Mouse (Mus musculus): Measurements from ENCODE around the gene Dcpp2. TPM values are rescaled to one million over a fixed set of nuclear protein-coding genes. Genes with fewer than 3 reads are reported as not detected.
A peak's percentile ranks its signal among the peaks of the same experiment; 100 is the strongest.
"Not testable (repeated sequence)": the region's sequence is repeated elsewhere in the genome, so short reads cannot be mapped to it uniquely, and the experiment has no call there.

Gene Dcpp2
- polyA plus RNA-seq (2016; fragmentation: Nextera tagmentation; extraction: Ambion mirVana), result not detected in 2 replicates

DNA sequence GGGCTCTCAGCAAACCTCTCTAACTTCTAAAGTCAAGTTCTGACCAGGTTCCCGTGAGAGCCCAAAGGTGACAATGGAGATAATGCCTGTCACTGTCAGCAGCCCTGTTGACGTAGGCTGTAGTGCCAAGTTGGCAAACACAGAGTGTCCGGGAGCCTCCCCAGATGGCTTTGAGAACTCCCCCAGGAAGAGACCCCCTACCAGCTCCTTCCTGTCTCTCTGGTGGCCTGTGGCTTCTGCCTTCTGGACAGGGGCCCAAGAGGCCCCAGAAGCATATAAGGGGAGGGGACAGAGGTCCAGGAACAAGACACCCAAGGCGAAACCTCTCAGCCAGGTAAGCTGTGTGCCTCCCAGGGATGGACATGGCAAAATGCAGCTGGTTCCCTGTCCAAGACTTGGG lies at the start of gene Dcpp2, which contains the start of gene Dcpp1:
Dcpp2 (plus strand) TSS at position 305 of the 400 bp plus-strand sequence.
Dcpp1 (plus strand) TSS at position 301 of the 400 bp plus-strand sequence.
- not testable (repeated sequence) for H3K27me3 ChIP-seq (ENCODE audit: low read depth, poor library complexity, severe bottlenecking); H3K27ac ChIP-seq; H3K4me3 ChIP-seq; H3K36me3 ChIP-seq; H3K9me3 ChIP-seq (replicated peaks); DNase-seq (ENCODE audit: low spot score); H3K4me1 ChIP-seq
- WGBS, result 88% methylated on average over 4 of the region's 4 CpGs

DNA sequence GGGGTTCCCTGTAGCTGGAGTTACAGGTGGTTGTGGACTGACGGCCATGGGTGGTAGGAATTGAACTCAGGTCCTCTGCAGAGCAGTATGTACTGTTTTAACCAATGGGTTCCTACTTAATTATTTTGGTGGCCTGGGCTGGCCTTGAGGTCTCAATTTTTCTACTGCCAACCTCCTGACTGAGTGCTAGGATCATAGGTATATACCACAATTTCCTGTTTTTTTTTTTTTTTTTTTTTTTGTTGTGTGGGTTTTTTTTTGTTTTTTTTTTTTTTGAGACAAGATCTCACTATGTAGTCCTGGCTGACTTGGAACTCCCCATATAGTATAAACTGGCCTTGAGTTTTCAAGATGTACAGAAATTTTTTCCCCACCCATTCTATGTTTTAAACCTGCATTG lies 49.5 kb upstream of the Dcpp2 start:
- H3K27me3 ChIP-seq (ENCODE audit: low read depth, poor library complexity, severe bottlenecking), result peaks cover 21% of the 10 kb centered on the region; the same call in 1 of the 2 replicates
- H3K9me3 ChIP-seq (replicated peaks), result no peaks in the 10 kb centered on the region
- H3K36me3 ChIP-seq, result peaks cover 14% of the 10 kb centered on the region
- peaks cover 27% of the 10 kb centered on the region for H3K4me1 ChIP-seq
- no peak overlapping the region for H3K27ac ChIP-seq
- no peak overlapping the region for H3K4me3 ChIP-seq
- DNase-seq (ENCODE audit: low spot score), result no peak
- WGBS, result 97% methylated on average over 1 of the region's 1 CpGs

DNA sequence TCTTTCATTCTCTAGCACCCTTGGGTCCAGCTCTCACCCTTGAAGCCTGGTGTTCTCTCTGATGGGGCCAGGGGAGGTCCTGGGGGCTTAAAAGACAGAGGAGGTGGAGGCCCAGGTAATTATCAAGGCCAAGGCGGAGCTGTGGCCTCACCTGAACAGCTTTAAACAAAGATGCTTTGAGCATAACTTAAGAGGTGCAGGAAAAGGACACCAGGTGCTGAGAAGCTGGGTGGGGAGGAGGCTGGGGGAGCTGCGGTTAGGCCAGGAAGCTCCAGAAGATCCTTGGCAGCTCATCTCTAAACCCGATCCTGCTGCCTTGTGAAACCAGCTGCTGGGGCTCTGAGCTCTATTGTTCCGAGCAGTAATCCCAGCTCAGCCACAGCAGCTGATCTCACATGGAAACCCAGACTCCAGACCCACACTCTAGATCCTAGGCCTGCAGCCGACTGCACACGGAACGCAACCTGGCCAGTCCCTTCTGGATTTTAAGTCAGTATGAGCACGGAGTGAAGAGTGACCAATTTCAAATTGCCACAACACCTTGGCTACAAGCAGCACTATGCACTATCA lies 44.6 kb upstream of the Dcpp2 start, which contains the start of gene Prss33:
Prss33 (minus strand) TSS at position 51 of the 570 bp plus-strand sequence.
- 77% methylated on average over 8 of the region's 8 CpGs for WGBS
- Histone ChIP-seq H3K4me3 (no peak within 1 kb of the TSS), H3K4me1 (peaks cover 7% of the 10 kb centered on the region; the same call in 1 of the 2 replicates), H3K9me3 (replicated peaks) (no peaks in the 10 kb centered on the region), H3K36me3 (no peaks in the 10 kb centered on the region), H3K27me3 (ENCODE audit: low read depth, poor library complexity, severe bottlenecking) (peaks cover 21% of the 10 kb centered on the region; the same call in 1 of the 2 replicates), H3K27ac (no peak within 1 kb of the TSS)
- DNase-seq (ENCODE audit: low spot score), result no peak

DNA sequence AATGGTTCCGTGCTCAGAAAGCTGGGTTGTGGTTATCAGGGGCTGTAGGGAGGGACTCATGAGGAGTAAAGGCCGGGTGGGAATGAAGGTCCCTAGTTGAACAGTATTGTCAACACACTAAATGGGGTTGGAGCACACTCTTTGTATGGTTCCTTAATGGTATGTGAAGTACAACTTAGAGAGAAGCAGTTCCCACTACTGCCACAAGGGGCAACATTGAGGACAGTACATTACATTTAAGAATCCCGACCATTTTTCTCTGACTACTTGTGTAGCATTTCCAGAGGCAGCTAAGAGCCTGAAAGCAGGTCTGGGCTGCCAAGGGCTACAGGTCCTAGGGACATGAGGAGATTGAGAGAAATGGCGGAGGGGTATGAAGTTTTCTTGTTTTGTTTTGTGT lies 39.5 kb upstream of the Dcpp2 start:
- no peak overlapping the region for H3K27ac ChIP-seq

DNA sequence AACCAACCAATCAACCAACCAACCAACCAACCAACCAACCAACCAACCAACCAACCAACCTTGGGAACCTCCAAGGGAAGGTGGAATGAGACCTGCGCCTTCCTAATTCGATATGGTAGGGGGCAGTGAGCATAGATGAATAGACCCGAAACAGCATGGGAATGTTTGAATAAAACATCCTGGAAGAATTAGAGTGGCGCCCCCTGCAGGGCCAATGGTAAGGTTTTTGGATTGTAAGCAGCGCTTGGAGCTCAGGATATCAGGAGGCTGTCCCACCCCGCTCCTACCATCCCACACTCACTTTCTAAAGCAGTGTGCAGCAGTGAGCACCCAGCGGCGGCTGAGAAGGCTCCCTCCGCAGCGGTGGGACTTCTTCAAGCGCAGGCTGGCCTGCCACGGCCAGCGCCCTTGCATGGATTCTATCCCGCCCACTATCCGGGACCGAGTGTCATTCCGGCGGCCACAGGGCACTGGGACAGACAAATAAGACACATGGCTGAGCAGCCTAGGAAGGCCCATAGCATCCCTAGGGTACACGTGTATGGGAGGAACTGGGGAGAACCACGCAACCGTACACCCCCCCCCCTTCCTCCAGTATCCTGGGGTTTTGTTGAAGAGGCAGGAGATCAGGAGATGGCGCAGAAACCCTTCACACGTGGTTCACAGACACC lies 37.4 kb upstream of the Dcpp2 start:
- 45% methylated on average over 23 of the region's 23 CpGs for WGBS
- no peaks in the 10 kb centered on the region for H3K9me3 ChIP-seq (replicated peaks)
- peak; percentile 39 for DNase-seq (ENCODE audit: low spot score)
- H3K4me3 ChIP-seq, result peak overlapping the region; percentile 43
- H3K27me3 ChIP-seq (ENCODE audit: low read depth, poor library complexity, severe bottlenecking), result peaks cover 6% of the 10 kb centered on the region; the same call in 1 of the 2 replicates
- H3K27ac ChIP-seq, result peak overlapping the region; percentile 31; the same call in 1 of the 2 replicates
- H3K4me1 ChIP-seq, result peaks cover 12% of the 10 kb centered on the region
- H3K36me3 ChIP-seq, result no peaks in the 10 kb centered on the region

More for the DNA sequence above, 39.5 kb upstream of the Dcpp2 start:
- Histone ChIP-seq H3K4me3 (no peak overlapping the region), H3K9me3 (replicated peaks) (no peaks in the 10 kb centered on the region), H3K4me1 (peaks cover 12% of the 10 kb centered on the region), H3K36me3 (no peaks in the 10 kb centered on the region), H3K27me3 (ENCODE audit: low read depth, poor library complexity, severe bottlenecking) (peaks cover 6% of the 10 kb centered on the region; the same call in 1 of the 2 replicates)
- peak; percentile 64 for DNase-seq (ENCODE audit: low spot score)
- 33% methylated on average over 4 of the region's 4 CpGs for WGBS

GRCm38 (mm10) chr17:23843812-23844273 lies 36.8 kb upstream of the Dcpp2 start, which contains the start of the genes Prss32 and Prss41:
Gene Prss32, plus strand, starts transcription at chr17:23843855.
Gene Prss41, minus strand, starts transcription at chr17:23844172.
- Histone ChIP-seq H3K4me3 (peak within 1 kb of the TSS; percentile 43), H3K36me3 (no peaks in the 10 kb centered on the region), H3K27me3 (ENCODE audit: low read depth, poor library complexity, severe bottlenecking) (peaks cover 6% of the 10 kb centered on the region; the same call in 1 of the 2 replicates), H3K4me1 (peaks cover 12% of the 10 kb centered on the region), H3K9me3 (replicated peaks) (no peaks in the 10 kb centered on the region), H3K27ac (peak within 1 kb of the TSS; percentile 31; the same call in 1 of the 2 replicates)
- WGBS, result 11% methylated on average over 19 of the region's 19 CpGs
- DNase-seq (ENCODE audit: low spot score), result peak; percentile 80

GRCm38 (mm10) chr17:23850028-23850427 lies 30.7 kb upstream of the Dcpp2 start:
- Histone ChIP-seq H3K4me3 (no peak overlapping the region), H3K36me3 (no peaks in the 10 kb centered on the region), H3K9me3 (replicated peaks) (no peaks in the 10 kb centered on the region), H3K27me3 (ENCODE audit: low read depth, poor library complexity, severe bottlenecking) (no peaks in the 10 kb centered on the region), H3K4me1 (no peaks in the 10 kb centered on the region), H3K27ac (no peak overlapping the region)
- WGBS, result 61% methylated on average over 2 of the region's 2 CpGs
- DNase-seq (ENCODE audit: low spot score), result no peak

DNA sequence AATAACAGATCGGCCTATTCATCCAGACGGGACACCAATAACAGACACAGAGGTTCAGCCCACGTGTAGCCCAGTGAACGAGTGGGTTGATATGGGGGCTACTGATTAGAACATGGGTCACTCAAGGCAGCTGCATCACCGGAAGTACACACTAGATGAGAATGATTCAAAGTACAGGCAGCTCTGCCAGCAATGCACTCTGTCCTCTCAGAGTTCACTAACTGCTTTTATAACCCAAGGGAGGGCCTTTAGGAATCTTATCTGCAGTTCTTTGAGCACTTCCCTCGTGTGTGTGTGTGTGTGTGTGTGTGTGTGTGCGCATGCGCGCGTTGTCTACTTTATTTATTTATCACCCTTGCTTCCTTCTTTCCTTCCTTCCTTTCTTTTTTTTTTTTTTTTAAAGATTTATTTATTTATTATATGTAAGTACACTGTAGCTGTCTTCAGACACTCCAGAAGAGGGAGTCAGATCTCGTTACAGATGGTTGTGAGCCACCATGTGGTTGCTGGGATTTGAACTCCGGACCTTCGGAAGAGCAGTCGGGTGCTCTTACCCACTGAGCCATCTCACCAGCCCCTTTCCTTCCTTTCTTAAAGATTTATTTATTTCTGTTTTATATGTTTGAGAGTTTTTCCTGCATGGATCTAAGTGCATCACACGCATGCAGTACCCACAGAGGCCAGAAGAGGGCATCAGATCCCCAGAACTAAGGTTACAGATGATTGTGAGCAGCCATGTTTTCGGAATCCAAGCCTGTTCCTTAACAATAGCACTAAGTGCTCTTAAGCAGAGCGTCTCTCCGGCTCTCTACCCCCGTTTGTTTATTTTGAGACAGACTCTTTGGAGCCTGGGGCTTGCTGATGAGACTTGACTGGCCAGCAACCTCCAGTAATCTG lies 29.6 kb upstream of the Dcpp2 start:
- Histone ChIP-seq H3K4me1 (peaks cover 7% of the 10 kb centered on the region), H3K9me3 (replicated peaks) (no peaks in the 10 kb centered on the region), H3K4me3 (no peak overlapping the region), H3K27ac (0 out of 2 replicates have a peak overlapping the region, but pooled peaks have one; percentile 42), H3K36me3 (no peaks in the 10 kb centered on the region), H3K27me3 (ENCODE audit: low read depth, poor library complexity, severe bottlenecking) (no peaks in the 10 kb centered on the region)
- WGBS, result 66% methylated on average over 19 of the region's 19 CpGs
- peak; percentile 77 for DNase-seq (ENCODE audit: low spot score)

- Histone ChIP-seq H3K9me3 (replicated peaks) (no peaks in the 10 kb centered on the region), H3K36me3 (no peaks in the 10 kb centered on the region), H3K4me3 (no peak overlapping the region), H3K4me1 (peaks cover 8% of the 10 kb centered on the region), H3K27me3 (ENCODE audit: low read depth, poor library complexity, severe bottlenecking) (no peaks in the 10 kb centered on the region), H3K27ac (no peak overlapping the region)
- DNase-seq (ENCODE audit: low spot score), result peak; percentile 54
- 48% methylated on average over 5 of the region's 5 CpGs for WGBS
Observed at GRCm38 (mm10) chr17:23853292-23853691, 27.4 kb upstream of the Dcpp2 start.

- Histone ChIP-seq H3K4me1 (peaks cover 8% of the 10 kb centered on the region), H3K36me3 (no peaks in the 10 kb centered on the region), H3K4me3 (no peak overlapping the region), H3K27me3 (ENCODE audit: low read depth, poor library complexity, severe bottlenecking) (no peaks in the 10 kb centered on the region), H3K27ac (no peak overlapping the region), H3K9me3 (replicated peaks) (no peaks in the 10 kb centered on the region)
- DNase-seq (ENCODE audit: low spot score), result no peak
- 90% methylated on average over 10 of the region's 10 CpGs for WGBS
Observed at GRCm38 (mm10) chr17:23854229-23854765, 26.4 kb upstream of the Dcpp2 start.

GRCm38 (mm10) chr17:23857193-23857592 lies 23.5 kb upstream of the Dcpp2 start:
- Histone ChIP-seq H3K27ac (peak overlapping the region; percentile 7; the same call in 1 of the 2 replicates), H3K36me3 (no peaks in the 10 kb centered on the region), H3K27me3 (ENCODE audit: low read depth, poor library complexity, severe bottlenecking) (no peaks in the 10 kb centered on the region), H3K4me1 (peaks cover 8% of the 10 kb centered on the region), H3K4me3 (no peak overlapping the region), H3K9me3 (replicated peaks) (no peaks in the 10 kb centered on the region)
- 85% methylated on average over 6 of the region's 6 CpGs for WGBS
- DNase-seq (ENCODE audit: low spot score), result no peak

- Histone ChIP-seq H3K4me3 (no peak overlapping the region), H3K4me1 (peaks cover 8% of the 10 kb centered on the region), H3K9me3 (replicated peaks) (no peaks in the 10 kb centered on the region), H3K27me3 (ENCODE audit: low read depth, poor library complexity, severe bottlenecking) (no peaks in the 10 kb centered on the region), H3K27ac (no peak overlapping the region), H3K36me3 (no peaks in the 10 kb centered on the region)
- 70% methylated on average over 2 of the region's 2 CpGs for whole genome bisulfite sequencing
- no peak for DNase-seq (ENCODE audit: low spot score)
Observed at GRCm38 (mm10) chr17:23857913-23858312, 22.8 kb upstream of the Dcpp2 start.
